Mouse (Mus musculus): ENCODE data around the gene Rbm38. TPM values are rescaled to one million over a fixed set of nuclear protein-coding genes. Genes with fewer than 3 reads are reported as not detected.

Gene Rbm38
- polyA plus RNA-seq, 1 experiment = 148 TPM

DNA sequence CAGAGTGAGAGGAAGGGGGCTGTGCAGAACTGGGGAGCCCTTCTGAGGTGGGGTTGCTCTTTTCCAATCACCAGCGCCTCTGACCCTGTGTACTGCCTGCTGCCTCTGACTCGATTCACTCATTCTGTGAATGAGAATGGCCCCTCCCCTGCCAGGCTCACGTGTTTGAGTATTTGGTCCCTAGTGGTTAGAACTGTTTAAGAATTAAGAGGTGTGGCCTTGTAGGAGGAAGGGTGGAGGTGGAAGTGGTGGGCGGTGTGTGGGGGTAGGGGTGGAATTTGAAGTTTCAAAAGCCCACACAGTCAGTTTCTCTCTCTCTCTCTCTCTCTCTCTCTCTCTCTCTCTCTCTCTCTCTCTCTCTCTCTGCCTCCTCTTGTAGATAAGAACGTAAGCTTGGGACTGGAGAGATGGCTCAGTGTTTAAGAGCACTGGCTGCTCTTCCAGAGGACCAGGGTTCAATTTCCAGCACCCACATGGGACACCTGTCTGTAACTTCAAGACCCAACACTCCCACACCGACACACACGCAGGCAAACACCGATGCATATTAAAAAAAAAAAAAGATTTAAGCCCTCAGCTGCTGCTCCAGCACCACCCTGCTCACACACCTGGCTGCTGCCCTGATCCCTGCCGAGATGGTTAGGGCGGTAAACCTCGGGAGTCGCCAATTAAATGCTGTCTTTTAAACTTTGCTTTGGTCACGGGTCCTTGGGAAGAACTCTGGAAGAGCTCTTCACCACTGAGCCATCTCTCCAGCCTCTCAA, 63.6 kb downstream of the Rbm38 start:
- 7% methylated on average over 13 of the region's 13 CpGs for WGBS
- H3K27me3 ChIP-seq (ENCODE audit: control insufficient read depth, insufficient read depth, low read length) = no peaks in the 10 kb centered on the region
- H3K27ac ChIP-seq (ENCODE audit: insufficient read depth, low read depth, low read length) = no peak overlapping the region
- peaks cover 2% of the 10 kb centered on the region; the same call in 1 of the 2 replicates for H3K4me1 ChIP-seq (ENCODE audit: control insufficient read depth, insufficient read depth, insufficient read length, low read length)
- peak overlapping the region; percentile 21; the same call in 1 of the 2 replicates for H3K4me3 ChIP-seq (ENCODE audit: low read depth, low read length)
- TF ChIP-seq POLR2A (IDR thresholded peaks at IDR 0.05; ENCODE audit: low read depth, low read length) (no peak), CTCF (IDR thresholded peaks at IDR 0.05; ENCODE audit: extremely low read depth, insufficient read length, insufficient replicate concordance, low read depth, low read length) (no peak)
- H3K36me3 ChIP-seq (ENCODE audit: control insufficient read depth, insufficient read depth, low read length) = no peaks in the 10 kb centered on the region

Other genes with a start within 250 kb of the Rbm38 start
- gene Bmp7, start 80.2 kb upstream of the Rbm38 start, polyA plus RNA-seq (2012; rRNA removed) = 15.3 and 23.5 TPM in 2 replicates
- gene Spo11, start 42.8 kb upstream of the Rbm38 start, polyA plus RNA-seq (2012; rRNA removed) = 0.05 and 0.25 TPM in 2 replicates
- 20.5 and 33.1 TPM in 2 replicates for gene Rae1, start 20.4 kb upstream of the Rbm38 start, polyA plus RNA-seq (2012; rRNA removed)
- 0.05 TPM in 1 of 2 replicates, not detected in the other for gene Ctcfl, start 99.0 kb downstream of the Rbm38 start, polyA plus RNA-seq (2012; rRNA removed)
- 5.2 and 46.3 TPM in 2 replicates for gene Pck1, start 132.6 kb downstream of the Rbm38 start, polyA plus RNA-seq (2012; rRNA removed)
- 23.6 and 51.0 TPM in 2 replicates for gene Zbp1, start 198.4 kb downstream of the Rbm38 start, polyA plus RNA-seq (2012; rRNA removed)